ENCODE assay signal across 8 mouse cellular contexts in the genomic region with DNA sequence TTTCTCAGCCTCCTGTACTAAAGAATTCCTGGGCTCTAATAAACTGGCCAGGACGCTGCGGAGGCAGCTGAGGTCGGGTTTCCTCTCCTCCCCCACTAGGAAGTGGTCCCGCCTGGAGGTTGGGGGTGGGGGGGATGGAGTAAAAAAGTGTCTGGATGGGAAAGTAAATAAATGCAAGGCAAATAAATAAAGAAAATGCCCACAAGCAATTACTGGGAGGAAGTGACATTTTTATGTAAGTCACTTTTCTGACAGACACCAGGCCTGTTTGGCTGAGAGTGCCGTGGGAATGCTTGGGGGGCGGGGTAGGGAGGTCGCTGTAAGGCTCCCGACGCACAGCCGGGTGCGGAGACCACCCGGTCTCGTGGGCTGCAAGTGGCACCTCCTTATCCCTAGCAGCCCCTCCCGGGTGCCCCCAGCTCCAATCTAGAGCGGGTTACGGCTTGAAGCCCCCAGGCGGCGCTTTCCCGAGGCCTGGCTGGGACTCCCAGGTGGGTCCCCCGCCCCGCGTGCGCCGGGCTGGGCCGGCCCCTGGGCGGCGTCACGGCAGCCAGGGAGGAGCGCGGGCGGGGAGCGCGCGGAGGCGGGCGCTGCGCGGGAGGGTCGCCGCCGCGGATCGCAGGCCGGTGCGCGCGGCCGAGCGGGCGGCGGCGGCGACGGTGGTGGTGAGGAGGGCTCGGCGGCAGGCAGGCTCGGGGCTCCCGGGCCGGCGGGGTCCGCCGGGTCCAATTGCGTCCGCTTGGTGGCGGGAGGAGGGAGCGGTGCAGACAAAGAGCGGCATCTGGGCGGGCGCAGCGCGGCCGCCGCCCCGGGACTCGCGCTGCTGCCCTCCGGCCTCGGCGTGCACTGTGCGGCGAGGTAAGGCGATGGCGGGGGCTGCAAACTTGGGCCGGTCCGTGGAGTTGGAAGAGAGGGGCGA. TPM values are rescaled to one million over a fixed set of nuclear protein-coding genes. Genes with fewer than 3 reads are reported as not detected.
DNase-seq lines count a peak whose midpoint lies in the region; ATAC-seq lines count a peak whose summit lies in the region.

No protein-coding gene starts in this region.

- peak overlapping the region; percentile 91 for H3K27ac ChIP-seq in forebrain, embryonic 15.5 days (replicated peaks)
- peak overlapping the region; percentile 95 for H3K27ac ChIP-seq in lung, embryonic 15.5 days

- peak overlapping the region; percentile 98 for H3K9ac ChIP-seq in forebrain, embryonic 15.5 days (replicated peaks)
- peak overlapping the region; percentile 92 for H3K9ac ChIP-seq in lung, embryonic 15.5 days

- under 1% methylated on average over 82 of the region's 86 CpGs for WGBS in forebrain, embryonic 15.5 days
- WGBS in lung, embryonic 15.5 days: under 1% methylated on average over 58 of the region's 86 CpGs

- no peaks in the 10 kb centered on the region for H3K9me3 ChIP-seq in forebrain, embryonic 15.5 days
- H3K9me3 ChIP-seq in lung, embryonic 15.5 days: no peaks in the 10 kb centered on the region

- peak overlapping the region; percentile 92 for H3K4me2 ChIP-seq in forebrain, embryonic 15.5 days (replicated peaks)
- peak overlapping the region; percentile 82 for H3K4me2 ChIP-seq in lung, embryonic 15.5 days

- DNase-seq in ES-CJ7 (ENCODE audit: low read depth, low spot score): peak; percentile 65
- DNase-seq in heart, postnatal 25 days (ENCODE audit: low spot score): peak; percentile 73
- DNase-seq in layer of hippocampus, adult 18-20 months (ENCODE audit: low spot score in 2 of 2): peak; percentile 72 to 79
- peak; percentile 73 for DNase-seq in ovary, postnatal 10 days (ENCODE audit: low spot score)
- DNase-seq in thymus, postnatal 10 days (ENCODE audit: low spot score in 2 of 2): peak; percentile 85 to 88

- peaks cover 37% of the 10 kb centered on the region for H3K4me1 ChIP-seq in forebrain, embryonic 15.5 days
- H3K4me1 ChIP-seq in lung, embryonic 15.5 days: peaks cover 41% of the 10 kb centered on the region

- H3K4me3 ChIP-seq in forebrain, embryonic 15.5 days: peak overlapping the region; percentile 98
- H3K4me3 ChIP-seq in lung, embryonic 15.5 days: peak overlapping the region; percentile 99

- ATAC-seq in cerebellum, adult (ENCODE audit: insufficient number of reproducible peaks, low FRiP score, low TSS enrichment): peak; percentile 88
- ATAC-seq in forebrain, embryonic 15.5 days (replicated peaks): peak; percentile 95
- ATAC-seq in lung, embryonic 15.5 days (ENCODE audit: borderline replicate concordance, extremely low read depth, low FRiP score, low TSS enrichment): peak; percentile 94

- H3K36me3 ChIP-seq in forebrain, embryonic 15.5 days: no peaks in the 10 kb centered on the region
- no peaks in the 10 kb centered on the region for H3K36me3 ChIP-seq in lung, embryonic 15.5 days

- no peaks in the 10 kb centered on the region for H3K27me3 ChIP-seq in forebrain, embryonic 15.5 days
- H3K27me3 ChIP-seq in lung, embryonic 15.5 days: no peaks in the 10 kb centered on the region

- intact Hi-C loops in heart, postnatal 25 days (cut with DNase I): loop anchor here (1.0 to 10.0 kb wide), 3 partner anchors 108 to 341 kb away; no protein-coding TSS in a partner anchor

RNA-seq across cellular contexts. Expression of a gene that starts 1.1 kb away (rescaled TPM):
- 53.3 and 60.2 TPM in 2 replicates for polyA plus RNA-seq in forebrain, embryonic 15.5 days (2015; fragmentation: Nextera tagmentation; extraction: Ambion mirVana)
- total RNA-seq in heart, postnatal 25 days (2021): 10 to 100 TPM; 14.3 to 15.4 TPM
- total RNA-seq in layer of hippocampus, adult 18-20 months (2021): 10 to 100 TPM; 48.9 to 54.9 TPM
- polyA plus RNA-seq in lung, embryonic 15.5 days (2015; fragmentation: Nextera tagmentation; extraction: Ambion mirVana): 50.9 and 51.3 TPM in 2 replicates

Comparison
In these comparisons a context has a peak if more than half of its experiments do, and no peak if none do; other contexts are left out.
1. Peak in every context shown above with its lines: DNase-seq, ATAC-seq, H3K4me3 ChIP-seq and H3K27ac ChIP-seq.